Mouse (Mus musculus) layer of hippocampus, adult 11-12 months (tissue): ENCODE measurements around the gene Rab5if.
A peak's percentile ranks its signal among the peaks of the same experiment; 100 is the strongest.
"Not testable (repeated sequence)": the region's sequence is repeated elsewhere in the genome, so short reads cannot be mapped to it uniquely, and the experiment has no call there.

ENCODE experiments used
- DNase-seq: peaks from one replicate; pipeline ENCODE4 v3.0.0; 2022; ENCODE audit warnings: low spot score

Gene Rab5if

GRCm38 (mm10) chr2:156887017-156887416 lies 24.1 kb downstream of the Rab5if start, which contains the start of gene Sla2:
Gene Sla2, minus strand, starts transcription at chr2:156887192.
- DNase-seq = no peak

GRCm38 (mm10) chr2:156888490-156888889 lies 25.6 kb downstream of the Rab5if start:
- no peak for DNase-seq

DNA sequence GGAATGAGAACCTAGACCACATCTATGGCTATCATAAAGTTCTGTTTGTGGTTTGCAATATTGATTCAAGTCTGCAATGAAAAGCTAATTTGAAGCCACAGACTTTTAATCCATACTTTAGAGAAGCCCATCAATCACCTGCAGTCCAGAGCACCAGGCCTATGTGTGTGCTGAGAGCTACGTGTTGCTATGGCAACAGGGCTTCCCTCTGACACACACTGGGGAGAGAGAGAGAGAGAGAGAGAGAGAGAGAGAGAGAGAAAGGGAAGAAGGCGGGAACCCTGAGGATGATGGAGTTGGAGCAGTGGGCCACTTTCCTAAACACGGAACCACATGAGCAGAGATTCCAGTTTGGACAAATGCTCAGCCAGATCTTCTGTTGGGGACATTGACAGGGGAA lies 29.3 kb downstream of the Rab5if start:
- DNase-seq = no peak

- DNase-seq = no peak
These were observed 29.9 kb downstream of the Rab5if start for GRCm38 (mm10) chr2:156892821-156893220.

DNA sequence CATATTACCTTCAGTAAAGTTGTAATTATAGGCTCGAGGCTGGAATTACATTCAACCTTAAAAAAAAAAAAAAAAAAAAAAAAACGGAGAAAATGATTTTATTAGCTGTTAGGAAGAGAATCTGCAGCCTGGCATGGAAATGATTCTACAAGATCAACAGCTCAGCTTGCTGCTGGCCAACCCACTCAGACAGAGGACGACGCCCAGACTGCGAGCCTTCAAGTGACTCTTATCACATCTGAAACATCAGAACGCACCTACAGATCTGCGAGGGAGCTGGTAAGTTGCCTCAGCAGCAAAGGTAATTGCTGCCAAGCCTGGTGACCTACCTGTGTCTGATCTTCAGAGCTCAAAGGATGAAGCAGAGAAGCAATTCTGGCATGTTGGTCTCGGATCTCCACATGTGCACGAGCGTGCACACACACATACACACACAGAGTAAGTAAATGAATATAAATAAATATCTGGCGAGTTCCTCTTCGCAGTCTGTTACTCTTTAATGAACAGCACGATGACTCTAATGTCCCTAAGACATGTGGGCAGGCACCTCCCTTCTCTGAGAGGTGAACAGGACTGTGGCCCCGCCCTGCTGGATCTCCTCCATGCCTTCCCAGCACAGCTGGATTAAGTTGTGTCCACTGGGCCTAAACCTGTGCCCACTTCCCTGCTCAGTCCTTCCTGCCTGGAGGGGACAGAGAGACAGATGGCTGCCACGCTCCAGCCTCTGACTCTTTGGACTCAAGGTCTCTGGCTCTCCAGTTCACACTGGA lies 31.8 kb downstream of the Rab5if start:
- no peak for DNase-seq

GRCm38 (mm10) chr2:156896384-156896914 lies 33.5 kb downstream of the Rab5if start:
- DNase-seq = no peak

GRCm38 (mm10) chr2:156897034-156897433 lies 34.1 kb downstream of the Rab5if start:
- DNase-seq = no peak

- no peak for DNase-seq
These were observed 35.4 kb downstream of the Rab5if start for GRCm38 (mm10) chr2:156898374-156898773.

- DNase-seq = no peak
These were observed 36.3 kb downstream of the Rab5if start for GRCm38 (mm10) chr2:156899184-156899583.

DNA sequence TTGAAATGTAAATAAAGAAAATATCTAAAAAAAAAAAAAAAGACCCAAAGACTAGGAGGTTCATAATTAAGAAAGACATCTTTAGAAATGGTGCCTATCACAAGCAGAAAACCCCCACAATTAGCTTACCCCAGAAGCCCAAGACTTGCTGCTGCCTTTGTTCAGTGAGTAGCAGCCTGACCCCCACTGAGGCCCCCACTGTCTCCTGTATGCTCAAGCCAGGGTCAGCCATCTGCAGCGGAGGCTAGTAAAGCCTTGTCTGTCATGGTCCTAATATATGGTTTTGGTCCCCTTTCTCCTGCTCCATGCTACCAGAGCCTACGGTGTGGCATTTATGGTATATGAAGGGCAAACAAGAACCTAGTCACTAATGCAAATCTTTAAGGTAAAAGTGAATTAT lies 38.4 kb downstream of the Rab5if start:
- no peak for DNase-seq

GRCm38 (mm10) chr2:156901883-156902282 lies 39.0 kb downstream of the Rab5if start:
- no peak for DNase-seq

- not testable (repeated sequence) for DNase-seq
These were observed 39.5 kb downstream of the Rab5if start for GRCm38 (mm10) chr2:156902411-156902810.

- DNase-seq = no peak
These were observed 40.4 kb downstream of the Rab5if start for GRCm38 (mm10) chr2:156903367-156903766.

DNA sequence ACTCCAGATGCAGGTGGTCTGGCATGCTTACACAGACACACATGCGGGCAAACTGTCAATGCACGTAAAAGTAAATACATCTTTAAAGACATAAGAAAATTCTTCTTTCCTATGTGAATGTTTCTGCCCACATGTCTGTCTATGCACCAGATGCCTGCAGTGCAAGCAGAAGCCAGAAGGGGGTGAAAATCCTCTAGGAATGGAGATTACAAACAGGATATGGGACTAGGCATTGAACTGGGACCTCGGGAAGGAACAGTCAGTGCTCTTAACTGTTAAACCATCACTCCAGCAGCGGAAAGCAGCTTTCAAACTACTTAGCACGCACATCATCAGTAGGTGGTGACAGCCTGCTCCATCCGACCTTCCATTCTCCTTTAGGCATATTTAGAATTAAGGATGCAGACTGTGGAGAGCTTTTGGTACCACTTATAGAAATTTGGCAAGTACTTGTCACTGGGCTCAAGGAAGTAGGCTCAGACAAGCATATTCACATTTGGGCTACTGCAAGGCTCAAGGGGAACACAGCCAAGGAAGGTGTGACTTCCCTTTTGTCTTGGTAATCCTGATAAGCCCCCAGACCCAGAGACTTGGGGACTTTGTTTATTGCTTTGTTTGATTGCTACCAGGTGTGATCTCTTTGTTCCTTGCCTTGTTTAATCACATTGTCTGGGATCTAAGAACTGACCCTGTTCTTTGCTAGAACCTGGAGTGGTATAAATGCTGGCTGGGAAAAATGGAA lies 42.2 kb downstream of the Rab5if start:
- DNase-seq = peak; percentile 83

DNA sequence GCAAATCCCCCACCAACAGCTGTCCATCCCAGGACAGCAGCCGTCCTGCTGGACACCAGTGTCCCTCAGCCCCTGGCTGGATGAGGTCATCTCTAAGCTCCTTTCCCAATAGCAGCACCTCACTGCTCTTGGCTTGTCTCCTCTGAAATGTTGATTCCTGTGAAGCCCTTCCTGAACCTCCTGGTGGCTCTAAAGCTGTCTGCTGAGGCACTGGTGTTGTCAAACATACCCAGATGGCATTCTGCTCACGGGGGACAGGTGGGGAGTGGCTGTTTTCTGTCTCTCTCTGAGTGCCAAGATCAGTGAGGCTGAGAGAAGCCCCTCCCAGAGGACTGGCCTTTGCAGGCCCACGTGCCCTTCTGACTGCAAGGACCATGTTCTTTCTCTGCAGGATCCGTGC lies 43.0 kb downstream of the Rab5if start:
- DNase-seq = not testable (repeated sequence)

GRCm38 (mm10) chr2:156913191-156913590 lies 50.3 kb downstream of the Rab5if start:
- DNase-seq = no peak

- DNase-seq = no peak
These were observed 52.6 kb downstream of the Rab5if start for GRCm38 (mm10) chr2:156915559-156915958.

DNA sequence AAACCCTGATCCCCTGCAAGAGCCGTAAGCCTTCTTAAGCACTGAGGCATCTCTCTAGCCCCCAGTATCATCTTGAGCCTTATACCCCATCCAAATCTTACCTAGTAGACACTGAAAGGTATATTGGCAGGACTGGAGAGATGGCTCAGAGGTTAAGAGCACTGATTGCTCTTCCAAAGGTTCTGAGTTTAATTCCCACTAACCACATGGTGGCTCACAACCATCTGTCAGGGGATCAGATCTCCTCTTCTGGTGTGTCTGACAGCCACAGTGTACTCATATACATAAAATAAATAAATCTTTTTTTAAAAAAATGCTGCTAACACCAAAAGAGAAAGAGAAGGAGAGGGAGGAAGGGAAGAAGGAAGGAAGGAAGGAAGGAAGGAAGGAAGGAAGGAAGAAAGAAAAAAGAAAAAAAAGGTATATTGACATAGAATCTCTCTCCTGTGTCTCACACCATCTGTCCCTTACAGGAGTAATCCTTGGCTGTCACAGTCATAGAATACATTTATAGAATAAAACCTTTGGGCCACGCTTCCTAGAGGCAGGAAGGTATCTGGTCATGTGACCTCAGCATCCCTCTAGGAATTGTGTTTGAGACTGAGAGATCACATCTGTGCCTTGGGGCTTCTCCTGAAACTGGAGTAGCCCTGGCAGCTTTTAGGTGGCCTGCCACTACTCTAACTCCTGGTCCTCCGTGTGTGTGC lies 53.6 kb downstream of the Rab5if start:
- DNase-seq = no peak

DNA sequence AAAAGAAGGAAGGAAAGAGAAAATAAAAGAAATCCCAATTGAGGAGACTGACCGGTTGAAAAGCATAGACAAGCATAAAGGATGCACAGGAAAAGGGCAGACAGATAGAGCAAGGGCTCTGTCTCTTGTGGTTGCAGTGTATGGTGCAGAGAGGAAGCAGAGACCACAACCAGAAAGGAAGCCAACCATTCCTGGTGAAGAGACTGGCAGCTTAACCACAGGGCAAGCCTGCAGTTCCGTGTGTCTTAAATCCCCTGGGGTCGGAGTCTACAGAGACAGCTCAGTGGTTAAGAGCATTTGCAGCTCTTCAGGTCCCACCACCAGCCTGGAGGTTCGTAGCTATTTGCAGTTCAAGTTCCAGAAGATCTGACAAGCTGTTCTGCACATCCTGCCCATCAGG lies 55.6 kb downstream of the Rab5if start:
- DNase-seq = no peak

DNA sequence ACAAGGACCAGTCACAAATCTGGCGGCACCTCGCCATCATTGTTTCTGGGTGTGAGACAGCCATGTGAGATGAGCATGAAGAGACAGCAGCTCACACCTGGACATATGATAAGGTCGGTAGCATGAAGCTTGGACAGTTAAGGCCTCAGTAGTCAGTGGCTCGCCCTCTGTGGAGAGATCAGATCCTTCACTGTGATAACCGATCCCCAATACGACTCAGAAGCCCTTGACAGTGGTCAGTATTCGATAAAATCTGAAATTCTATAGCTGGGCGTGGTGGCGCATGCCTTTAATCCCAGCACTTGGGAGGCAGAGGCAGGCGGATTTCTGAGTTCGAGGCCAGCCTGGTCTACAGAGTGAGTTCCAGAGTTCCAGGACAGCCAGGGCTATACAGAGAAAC lies 56.3 kb downstream of the Rab5if start:
- not testable (repeated sequence) for DNase-seq

- no peak for DNase-seq
These were observed 56.9 kb downstream of the Rab5if start for GRCm38 (mm10) chr2:156919796-156920195.

- DNase-seq = no peak
These were observed 60.1 kb downstream of the Rab5if start for GRCm38 (mm10) chr2:156923057-156923456.
